Comparison of ENCODE assay signal across 8 mouse cellular contexts in the genomic region with DNA sequence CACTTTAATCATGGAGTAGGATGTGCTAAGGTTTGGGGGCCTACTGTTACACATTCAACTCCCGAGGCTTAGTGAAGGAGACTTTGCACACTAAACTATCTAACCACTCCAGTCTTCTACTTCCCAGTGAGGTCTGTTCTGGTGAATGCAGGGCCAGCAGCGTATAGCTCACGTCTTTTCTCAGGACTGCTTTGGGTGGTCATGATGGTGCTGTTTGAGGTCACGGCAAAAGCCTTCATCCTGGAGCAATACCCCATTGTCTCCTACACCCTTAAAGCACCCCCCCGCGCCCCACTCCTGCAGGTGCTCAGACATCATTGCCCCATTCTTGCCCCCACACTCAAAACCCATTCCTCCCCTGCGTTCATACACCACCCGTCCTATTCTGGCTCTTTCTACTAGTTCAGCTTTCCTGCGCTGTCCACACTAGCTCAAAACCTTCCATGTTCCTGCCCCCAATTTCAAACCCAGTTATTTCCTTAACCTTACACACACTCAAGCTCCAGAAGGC. TPM values are rescaled to one million over a fixed set of nuclear protein-coding genes. Genes with fewer than 3 reads are reported as not detected.
DNase-seq lines count a peak whose midpoint lies in the region; ATAC-seq and TF ChIP-seq lines count a peak whose summit lies in the region.

No protein-coding gene starts in this region.

- H3K27ac ChIP-seq in lung, postnatal 0 days (ENCODE audit: low read length) = no peak overlapping the region
- H3K27ac ChIP-seq in intestine, postnatal 0 days (ENCODE audit: low read depth, low read length) = 0 out of 2 replicates have a peak overlapping the region, but pooled peaks have one; percentile 35
- H3K27ac ChIP-seq in small intestine, adult 2 months (ENCODE audit: insufficient read depth, low read depth, low read length) = 0 out of 2 replicates have a peak overlapping the region, but pooled peaks have one; percentile 10

- peak overlapping the region; percentile 81 for H3K4me2 ChIP-seq in lung, postnatal 0 days (replicated peaks; ENCODE audit: low read depth, low read length)
- peak overlapping the region; percentile 86 for H3K4me2 ChIP-seq in intestine, postnatal 0 days (replicated peaks; ENCODE audit: low read depth)

- H3K36me3 ChIP-seq in lung, postnatal 0 days (ENCODE audit: insufficient read depth, low read length) = no peaks in the 10 kb centered on the region
- peaks cover 4% of the 10 kb centered on the region; the same call in 1 of the 2 replicates for H3K36me3 ChIP-seq in intestine, postnatal 0 days (ENCODE audit: control insufficient read depth, insufficient read depth)
- H3K36me3 ChIP-seq in small intestine, adult 2 months (ENCODE audit: control insufficient read depth, insufficient read depth, low read length) = peaks cover 5% of the 10 kb centered on the region; the same call in 1 of the 2 replicates

- H3K4me3 ChIP-seq in lung, postnatal 0 days (ENCODE audit: low read depth, low read length) = peak overlapping the region; percentile 82
- H3K4me3 ChIP-seq in intestine, postnatal 0 days (ENCODE audit: low read depth, low read length) = peak overlapping the region; percentile 84
- peak overlapping the region; percentile 90 for H3K4me3 ChIP-seq in small intestine, adult 2 months (ENCODE audit: low read depth, low read length)

- TF ChIP-seq CTCF in lung, postnatal 0 days (IDR thresholded peaks at IDR 0.05) = no peak
- TF ChIP-seq CTCF in intestine, postnatal 0 days (IDR thresholded peaks at IDR 0.05; ENCODE audit: low read depth) = no peak
- no peak for TF ChIP-seq CTCF in small intestine, adult 2 months (IDR thresholded peaks at IDR 0.05; ENCODE audit: extremely low read depth, insufficient read length, insufficient replicate concordance, low read depth, low read length)

- H3K9ac ChIP-seq in lung, postnatal 0 days (replicated peaks; ENCODE audit: low read depth) = 0 out of 2 replicates have a peak overlapping the region, but pooled peaks have one; percentile 48
- H3K9ac ChIP-seq in intestine, postnatal 0 days (ENCODE audit: low read depth, low read length) = 0 out of 2 replicates have a peak overlapping the region, but pooled peaks have one; percentile 22

- TF ChIP-seq EP300 in lung, postnatal 0 days (IDR thresholded peaks at IDR 0.05) = no peak

- ATAC-seq in lung, postnatal 0 days = no peak
- peak; percentile 2; the same call in 1 of the 2 replicates for ATAC-seq in intestine, postnatal 0 days

- H3K9me3 ChIP-seq in lung, postnatal 0 days (ENCODE audit: low read length) = no peaks in the 10 kb centered on the region
- no peaks in the 10 kb centered on the region for H3K9me3 ChIP-seq in intestine, postnatal 0 days (ENCODE audit: control insufficient read depth)

- H3K4me1 ChIP-seq in lung, postnatal 0 days (ENCODE audit: insufficient read depth, low read depth, low read length) = peaks cover 5% of the 10 kb centered on the region; the same call in 1 of the 2 replicates
- peaks cover 4% of the 10 kb centered on the region; the same call in 1 of the 2 replicates for H3K4me1 ChIP-seq in intestine, postnatal 0 days (replicated peaks; ENCODE audit: control insufficient read depth, insufficient read depth, low read length)
- peaks cover 11% of the 10 kb centered on the region; the same call in 1 of the 2 replicates for H3K4me1 ChIP-seq in small intestine, adult 2 months (ENCODE audit: control insufficient read depth, insufficient read depth, insufficient read length, low read length)

- peak; percentile 7 for DNase-seq in adrenal gland, adult 2 months
- no peak for DNase-seq in adrenal gland, postnatal 10 days
- DNase-seq in lung, postnatal 0 days (ENCODE audit: low spot score) = no peak
- DNase-seq in lung, adult 18-20 months = no peak
- no peak for DNase-seq in ovary, postnatal 14 days (ENCODE audit: low spot score)
- DNase-seq in yolk sac, embryonic 10.5 days (ENCODE audit: low spot score) = no peak

- TF ChIP-seq POLR2A in small intestine, adult 2 months (IDR thresholded peaks at IDR 0.05; ENCODE audit: low read depth, low read length) = no peak

- H3K27me3 ChIP-seq in lung, postnatal 0 days (replicated peaks; ENCODE audit: insufficient read depth, low read length) = no peaks in the 10 kb centered on the region
- no peaks in the 10 kb centered on the region for H3K27me3 ChIP-seq in intestine, postnatal 0 days (replicated peaks; ENCODE audit: control insufficient read depth, insufficient read depth, low read length)
- H3K27me3 ChIP-seq in small intestine, adult 2 months (ENCODE audit: control insufficient read depth, insufficient read depth, low read length) = no peaks in the 10 kb centered on the region

- WGBS in lung, postnatal 0 days = 31% methylated on average over 9 of the region's 9 CpGs
- WGBS in intestine, postnatal 0 days = 19% methylated on average over 9 of the region's 9 CpGs
- 34% methylated on average over 9 of the region's 9 CpGs for WGBS in small intestine, adult 2 months

RNA-seq across cellular contexts. Expression of a gene that starts 0.5 kb away (rescaled TPM):
- 10 to 100 TPM; 34.1 to 42.6 TPM for total RNA-seq in adrenal gland, adult 2 months (2021)
- polyA plus RNA-seq in adrenal gland, adult 2 months (2012; rRNA removed) = 42.8 and 49.3 TPM in 2 replicates
- 10 to 100 TPM; 34.7 to 38.3 TPM for total RNA-seq in adrenal gland, postnatal 10 days (2021)
- polyA plus RNA-seq in lung, postnatal 0 days (2015; fragmentation: Nextera tagmentation; extraction: Ambion mirVana) = 21.5 and 24.4 TPM in 2 replicates
- 29.9 and 31.5 TPM in 2 replicates for polyA plus RNA-seq in intestine, postnatal 0 days (2015; fragmentation: Nextera tagmentation; extraction: Ambion mirVana)
- polyA plus RNA-seq in small intestine, adult 2 months (2012; rRNA removed) = 23.2 and 45.7 TPM in 2 replicates

RNA-seq across cellular contexts. Expression of a gene that starts 16.6 kb away (rescaled TPM):
- total RNA-seq in adrenal gland, adult 2 months (2021) = 1 to 10 TPM; 8.2 to 9.7 TPM
- polyA plus RNA-seq in adrenal gland, adult 2 months (2012; rRNA removed) = 3.3 and 6.0 TPM in 2 replicates
- total RNA-seq in adrenal gland, postnatal 10 days (2021) = 10 to 100 TPM in 1 of 2 experiments, 1 to 10 TPM in 1; 7.8 to 12.3 TPM
- 0.81 and 1.3 TPM in 2 replicates for polyA plus RNA-seq in lung, postnatal 0 days (2015; fragmentation: Nextera tagmentation; extraction: Ambion mirVana)
- polyA plus RNA-seq in intestine, postnatal 0 days (2015; fragmentation: Nextera tagmentation; extraction: Ambion mirVana) = 0.51 and 0.60 TPM in 2 replicates
- 0.95 and 1.0 TPM in 2 replicates for polyA plus RNA-seq in small intestine, adult 2 months (2012; rRNA removed)

RNA-seq across cellular contexts. Expression of a gene that starts 30.1 kb away (rescaled TPM):
- 10 to 100 TPM; 16.7 to 20.9 TPM for total RNA-seq in adrenal gland, adult 2 months (2021)
- polyA plus RNA-seq in adrenal gland, adult 2 months (2012; rRNA removed) = 4.4 and 4.8 TPM in 2 replicates
- total RNA-seq in adrenal gland, postnatal 10 days (2021) = 10 to 100 TPM; 16.1 to 19.5 TPM
- polyA plus RNA-seq in lung, postnatal 0 days (2015; fragmentation: Nextera tagmentation; extraction: Ambion mirVana) = 5.8 and 6.1 TPM in 2 replicates
- polyA plus RNA-seq in intestine, postnatal 0 days (2015; fragmentation: Nextera tagmentation; extraction: Ambion mirVana) = 3.4 and 3.5 TPM in 2 replicates
- 1.3 and 1.9 TPM in 2 replicates for polyA plus RNA-seq in small intestine, adult 2 months (2012; rRNA removed)
